ENCODE assay signal across 18 mouse cellular contexts in the genomic region with DNA sequence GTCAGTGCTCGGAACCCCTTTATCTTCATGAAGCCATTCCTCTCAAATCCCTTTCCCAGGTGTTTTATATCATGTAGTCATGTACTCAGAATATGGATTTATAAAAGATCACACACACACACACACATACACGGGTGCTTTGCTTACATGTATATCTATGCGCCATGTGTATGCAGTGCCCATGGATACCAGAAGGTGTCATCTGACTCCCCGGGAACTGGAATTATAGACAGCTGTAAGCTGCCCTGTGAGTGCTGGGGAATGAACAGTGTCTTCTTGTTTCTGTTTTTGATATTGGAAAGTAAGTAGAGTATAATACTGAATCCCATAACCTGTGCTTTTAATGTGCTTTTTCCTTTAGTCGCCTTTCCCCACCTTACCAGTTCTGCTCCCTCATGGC. TPM values are rescaled to one million over a fixed set of nuclear protein-coding genes. Genes with fewer than 3 reads are reported as not detected.
DNase-seq lines count a peak whose midpoint lies in the region; ATAC-seq and TF ChIP-seq lines count a peak whose summit lies in the region.
"Had no signal": no experiment of that assay in that cellular context is flagged by ENCODE, and none has a peak within 500 bp of the region (broad histone marks: within the 10 kb centered on the region; RNA-seq: fewer than 3 reads in every experiment).

No protein-coding gene starts in this region.

- no peak overlapping the region for H3K27ac ChIP-seq in hindbrain, embryonic 11.5 days (ENCODE audit: low read depth, low read length)
- H3K27ac ChIP-seq in hindbrain, embryonic 14.5 days = no peak overlapping the region
- H3K27ac ChIP-seq in stomach, postnatal 0 days (replicated peaks) = no peak overlapping the region
- H3K27ac ChIP-seq: hindbrain, embryonic 12.5 days; limb, embryonic 13.5 days; liver, embryonic 15.5 days; midbrain, embryonic 12.5 days had no signal

- POLR2A ChIA-PET in Patski (lab: Charles Lee) = no interaction called here

- TF ChIP-seq CTCF in lung, adult 2 months (IDR thresholded peaks at IDR 0.05; ENCODE audit: insufficient read depth, low read length) = no peak
- TF ChIP-seq CTCF in Patski (IDR thresholded peaks at IDR 0.05) = peak; percentile 55
- peak; percentile 54 for TF ChIP-seq CTCF in stomach, postnatal 0 days (IDR thresholded peaks at IDR 0.05; ENCODE audit: low read depth)

- H3K4me2 ChIP-seq in hindbrain, embryonic 11.5 days (replicated peaks; ENCODE audit: low read depth, low read length) = no peak overlapping the region
- H3K4me2 ChIP-seq in hindbrain, embryonic 14.5 days (replicated peaks) = no peak overlapping the region
- no peak overlapping the region for H3K4me2 ChIP-seq in stomach, postnatal 0 days (replicated peaks; ENCODE audit: low read depth)
- H3K4me2 ChIP-seq: hindbrain, embryonic 12.5 days; limb, embryonic 13.5 days; liver, embryonic 15.5 days; midbrain, embryonic 12.5 days had no signal

- H3K9ac ChIP-seq in hindbrain, embryonic 11.5 days (ENCODE audit: low read depth, low read length) = no peak overlapping the region
- no peak overlapping the region for H3K9ac ChIP-seq in hindbrain, embryonic 14.5 days
- no peak overlapping the region for H3K9ac ChIP-seq in stomach, postnatal 0 days (ENCODE audit: low read length)
- H3K9ac ChIP-seq: hindbrain, embryonic 12.5 days; limb, embryonic 13.5 days; liver, embryonic 15.5 days; midbrain, embryonic 12.5 days had no signal

- peak; percentile 15 for DNase-seq in hindbrain, embryonic 11.5 days (ENCODE audit: low spot score)
- DNase-seq in hindbrain, embryonic 14.5 days (ENCODE audit: low spot score) = no peak
- peak; percentile 16 for DNase-seq in lung, postnatal 10 days
- no peak for DNase-seq in lung, adult 2 months
- DNase-seq in Patski (ENCODE audit: low read depth, low spot score) = no peak
- DNase-seq in stomach, postnatal 0 days (ENCODE audit: low spot score) = no peak
- DNase-seq in thymus, adult 18-20 months = no peak
- DNase-seq: adrenal gland, postnatal 36 days; cerebellum, adult 9-10 months; gastrocnemius, postnatal 10 days; kidney, adult 18-20 months; kidney, postnatal 14 days; spleen, adult 18-20 months had no signal

- no peak for TF ChIP-seq POLR2A in lung, adult 2 months (IDR thresholded peaks at IDR 0.05; ENCODE audit: borderline replicate concordance, extremely low read depth, low read depth, low read length)

- no peaks in the 10 kb centered on the region for H3K4me1 ChIP-seq in hindbrain, embryonic 11.5 days (replicated peaks; ENCODE audit: control insufficient read depth, insufficient read depth, low read length)
- H3K4me1 ChIP-seq in hindbrain, embryonic 14.5 days (replicated peaks; ENCODE audit: control insufficient read depth, insufficient read depth, low read length) = no peaks in the 10 kb centered on the region
- no peaks in the 10 kb centered on the region for H3K4me1 ChIP-seq in lung, adult 2 months (ENCODE audit: control insufficient read depth, insufficient read depth, low read length)
- no peaks in the 10 kb centered on the region for H3K4me1 ChIP-seq in stomach, postnatal 0 days (replicated peaks; ENCODE audit: control insufficient read depth, insufficient read depth)
- H3K4me1 ChIP-seq: hindbrain, embryonic 12.5 days; liver, embryonic 15.5 days; midbrain, embryonic 12.5 days had no signal

- in situ Hi-C loops in Patski (cut with MboI; ENCODE audit: low pct_unique_long_range_greater_than_20kb) = loop anchor here (10.0 kb wide), 1 partner anchor 553 kb away; no protein-coding TSS in a partner anchor

- no peaks in the 10 kb centered on the region for H3K27me3 ChIP-seq in hindbrain, embryonic 11.5 days (ENCODE audit: control insufficient read depth, insufficient read depth, low read length)
- H3K27me3 ChIP-seq in hindbrain, embryonic 14.5 days (ENCODE audit: control insufficient read depth, insufficient read depth, low read length) = no peaks in the 10 kb centered on the region
- H3K27me3 ChIP-seq in Patski = no peaks in the 10 kb centered on the region
- H3K27me3 ChIP-seq in stomach, postnatal 0 days (ENCODE audit: control insufficient read depth, insufficient read depth, low read length) = no peaks in the 10 kb centered on the region
- H3K27me3 ChIP-seq: hindbrain, embryonic 12.5 days; limb, embryonic 13.5 days; liver, embryonic 15.5 days; midbrain, embryonic 12.5 days had no signal

- H3K36me3 ChIP-seq in hindbrain, embryonic 11.5 days (ENCODE audit: control insufficient read depth, insufficient read depth, low read length) = 0 out of 2 replicates have a peak, but pooled peaks cover 2% of the 10 kb centered on the region
- H3K36me3 ChIP-seq in hindbrain, embryonic 14.5 days (replicated peaks; ENCODE audit: control insufficient read depth, insufficient read depth) = peaks cover 89% of the 10 kb centered on the region
- peaks cover 16% of the 10 kb centered on the region for H3K36me3 ChIP-seq in stomach, postnatal 0 days (ENCODE audit: control insufficient read depth, insufficient read depth, low read length)

- CTCF ChIA-PET in Patski (lab: Charles Lee) = no interaction called here

- H3K4me3 ChIP-seq in hindbrain, embryonic 11.5 days (ENCODE audit: low read depth, low read length) = no peak overlapping the region
- no peak overlapping the region for H3K4me3 ChIP-seq in hindbrain, embryonic 14.5 days (replicated peaks; ENCODE audit: low read length)
- H3K4me3 ChIP-seq in lung, adult 2 months (replicated peaks; ENCODE audit: extremely low read depth, low read depth, low read length) = no peak overlapping the region
- no peak overlapping the region for H3K4me3 ChIP-seq in stomach, postnatal 0 days (ENCODE audit: low read depth, low read length)
- H3K4me3 ChIP-seq: hindbrain, embryonic 12.5 days; limb, embryonic 13.5 days; liver, embryonic 15.5 days; midbrain, embryonic 12.5 days had no signal

- TF ChIP-seq EP300 in stomach, postnatal 0 days (optimal IDR thresholded peaks at IDR 0.05) = no peak

- ATAC-seq in hindbrain, embryonic 11.5 days (ENCODE audit: low FRiP score) = no peak
- ATAC-seq in hindbrain, embryonic 14.5 days (ENCODE audit: low FRiP score) = no peak
- no peak for ATAC-seq in Patski
- ATAC-seq in stomach, postnatal 0 days (ENCODE audit: low FRiP score, low TSS enrichment) = no peak
- ATAC-seq: CD4-positive, CD25-positive, alpha-beta regulatory T cell, adult 4 months had no signal

- WGBS in hindbrain, embryonic 11.5 days = 95% methylated on average over 5 of the region's 5 CpGs
- WGBS in hindbrain, embryonic 14.5 days = 93% methylated on average over 5 of the region's 5 CpGs
- 90% methylated on average over 5 of the region's 5 CpGs for WGBS in lung, adult 2 months
- WGBS in stomach, postnatal 0 days = 78% methylated on average over 5 of the region's 5 CpGs

- no peaks in the 10 kb centered on the region for H3K9me3 ChIP-seq in hindbrain, embryonic 11.5 days (ENCODE audit: control insufficient read depth, low read length)
- no peaks in the 10 kb centered on the region for H3K9me3 ChIP-seq in hindbrain, embryonic 14.5 days (ENCODE audit: control insufficient read depth, low read length)
- no peaks in the 10 kb centered on the region for H3K9me3 ChIP-seq in stomach, postnatal 0 days (ENCODE audit: control insufficient read depth, low read length)
- H3K9me3 ChIP-seq: hindbrain, embryonic 12.5 days; limb, embryonic 13.5 days; liver, embryonic 15.5 days; midbrain, embryonic 12.5 days had no signal

RNA-seq across cellular contexts. Expression of gene Fip1l1, which starts 56.2 kb away (rescaled TPM):
- polyA plus RNA-seq in hindbrain, embryonic 11.5 days (2014; fragmentation: Nextera tagmentation; extraction: Ambion mirVana) = 86.8 and 94.1 TPM in 2 replicates
- 68.7 and 72.0 TPM in 2 replicates for polyA plus RNA-seq in hindbrain, embryonic 14.5 days (2014; fragmentation: Nextera tagmentation; extraction: Ambion mirVana)
- polyA plus RNA-seq in lung, adult 2 months (2012; rRNA removed) = 16.1 and 25.3 TPM in 2 replicates
- polyA plus RNA-seq in Patski (2021) = 96.7 TPM
- 33.3 and 33.5 TPM in 2 replicates for polyA plus RNA-seq in stomach, postnatal 0 days (2015; fragmentation: Nextera tagmentation; extraction: Ambion mirVana)

RNA-seq across cellular contexts. Expression of gene Scfd2, which starts 59.9 kb away (rescaled TPM):
- 12.7 and 17.2 TPM in 2 replicates for polyA plus RNA-seq in hindbrain, embryonic 11.5 days (2014; fragmentation: Nextera tagmentation; extraction: Ambion mirVana)
- polyA plus RNA-seq in hindbrain, embryonic 14.5 days (2014; fragmentation: Nextera tagmentation; extraction: Ambion mirVana) = 18.8 and 19.4 TPM in 2 replicates
- 8.6 and 12.4 TPM in 2 replicates for polyA plus RNA-seq in lung, adult 2 months (2012; rRNA removed)
- 8.6 TPM for polyA plus RNA-seq in Patski (2021)
- polyA plus RNA-seq in stomach, postnatal 0 days (2015; fragmentation: Nextera tagmentation; extraction: Ambion mirVana) = 14.3 and 15.2 TPM in 2 replicates

Comparison
In these comparisons a context has a peak if more than half of its experiments do, and no peak if none do; other contexts are left out.
1. DNase-seq: peak in hindbrain, embryonic 11.5 days (single experiment) and lung, postnatal 10 days (single experiment); none in hindbrain, embryonic 14.5 days (single experiment), lung, adult 2 months (single experiment), Patski (single experiment), stomach, postnatal 0 days (single experiment) and thymus, adult 18-20 months (0 of 2).